ENCODE assay signal across 23 mouse cellular contexts in genomic region chr19:41857816-41858310, GRCm38 (mm10). TPM values are rescaled to one million over a fixed set of nuclear protein-coding genes. Genes with fewer than 3 reads are reported as not detected.
DNase-seq lines count a peak whose midpoint lies in the region; ATAC-seq and TF ChIP-seq lines count a peak whose summit lies in the region.
"Had no signal": no experiment of that assay in that cellular context is flagged by ENCODE, and none has a peak within 500 bp of the region (broad histone marks: within the 10 kb centered on the region; RNA-seq: fewer than 3 reads in every experiment).

No protein-coding gene starts in this region.

- ATAC-seq in kidney, embryonic 14.5 days (ENCODE audit: low FRiP score, low TSS enrichment) = peak; percentile 57; the same call in 1 of the 2 replicates
- no peak for ATAC-seq in embryonic facial prominence, embryonic 13.5 days (ENCODE audit: insufficient number of reproducible peaks, insufficient read depth, low FRiP score, low TSS enrichment, low read depth)
- ATAC-seq: activated CD4-positive, CD25-positive, alpha-beta regulatory T cell, adult 4 months; forebrain, embryonic 15.5 days; hindbrain, postnatal 0 days had no signal

- no peaks in the 10 kb centered on the region for H3K27me3 ChIP-seq in kidney, embryonic 14.5 days (ENCODE audit: control insufficient read depth, insufficient read depth, low read length)
- no peaks in the 10 kb centered on the region for H3K27me3 ChIP-seq in kidney, adult 2 months (replicated peaks; ENCODE audit: control insufficient read depth, insufficient read depth, low read length)
- H3K27me3 ChIP-seq in embryonic facial prominence, embryonic 13.5 days = no peaks in the 10 kb centered on the region
- no peaks in the 10 kb centered on the region for H3K27me3 ChIP-seq in thymus, adult 2 months (ENCODE audit: control insufficient read depth, insufficient read depth, low read length)
- H3K27me3 ChIP-seq: forebrain, embryonic 15.5 days; heart, embryonic 12.5 days; liver, embryonic 15.5 days had no signal

- no peak for TF ChIP-seq POLR2A in kidney, adult 2 months (IDR thresholded peaks at IDR 0.05; ENCODE audit: low read depth, low read length)
- no peak for TF ChIP-seq POLR2A in thymus, adult 2 months (IDR thresholded peaks at IDR 0.05; ENCODE audit: control insufficient read depth, extremely low read depth, insufficient read depth, low read length, poor library complexity)

- TF ChIP-seq CTCF in kidney, adult 2 months (conservative IDR thresholded peaks at IDR 0.05; ENCODE audit: insufficient read depth, insufficient read length, low read depth, low read length) = no peak
- TF ChIP-seq CTCF in thymus, adult 2 months (IDR thresholded peaks at IDR 0.05; ENCODE audit: borderline replicate concordance, control insufficient read depth, extremely low read depth, insufficient read depth, low read length, poor library complexity) = no peak

- peaks cover 15% of the 10 kb centered on the region; the same call in 1 of the 2 replicates for H3K36me3 ChIP-seq in kidney, embryonic 14.5 days (ENCODE audit: control insufficient read depth, insufficient read depth, low read length)
- no peaks in the 10 kb centered on the region for H3K36me3 ChIP-seq in kidney, adult 2 months (ENCODE audit: control insufficient read depth, insufficient read depth, low read length)
- peaks cover 18% of the 10 kb centered on the region for H3K36me3 ChIP-seq in embryonic facial prominence, embryonic 13.5 days
- no peaks in the 10 kb centered on the region for H3K36me3 ChIP-seq in thymus, adult 2 months (ENCODE audit: control insufficient read depth, insufficient read depth, low read length)

- H3K4me1 ChIP-seq in kidney, embryonic 14.5 days (ENCODE audit: control insufficient read depth, insufficient read depth, low read length) = 0 out of 2 replicates have a peak, but pooled peaks cover 3% of the 10 kb centered on the region
- H3K4me1 ChIP-seq in kidney, adult 2 months (ENCODE audit: control insufficient read depth, insufficient read depth, low read length) = no peaks in the 10 kb centered on the region
- H3K4me1 ChIP-seq in embryonic facial prominence, embryonic 13.5 days = peaks cover 15% of the 10 kb centered on the region
- no peaks in the 10 kb centered on the region for H3K4me1 ChIP-seq in thymus, adult 2 months (replicated peaks; ENCODE audit: control insufficient read depth, insufficient read depth, low read length)
- H3K4me1 ChIP-seq: forebrain, embryonic 15.5 days had no signal

- H3K4me2 ChIP-seq in kidney, embryonic 14.5 days (replicated peaks; ENCODE audit: low read depth, low read length) = no peak overlapping the region
- no peak overlapping the region for H3K4me2 ChIP-seq in embryonic facial prominence, embryonic 13.5 days
- H3K4me2 ChIP-seq: forebrain, embryonic 15.5 days; heart, embryonic 12.5 days; liver, embryonic 15.5 days had no signal

- 69% methylated on average over 3 of the region's 3 CpGs for WGBS in kidney, embryonic 14.5 days
- WGBS in kidney, adult 2 months = 89% methylated on average over 3 of the region's 3 CpGs
- 76% methylated on average over 3 of the region's 3 CpGs for WGBS in embryonic facial prominence, embryonic 13.5 days
- 97% methylated on average over 3 of the region's 3 CpGs for WGBS in thymus, adult 2 months

- no peak overlapping the region for H3K27ac ChIP-seq in kidney, embryonic 14.5 days (ENCODE audit: low read depth, low read length)
- H3K27ac ChIP-seq in kidney, adult 2 months (ENCODE audit: insufficient read depth, low read depth, low read length) = no peak overlapping the region
- H3K27ac ChIP-seq in embryonic facial prominence, embryonic 13.5 days = no peak overlapping the region; the same call in 1 of the 2 replicates
- H3K27ac ChIP-seq in thymus, adult 2 months (ENCODE audit: control insufficient read depth, insufficient read depth, low read length) = no peak overlapping the region
- H3K27ac ChIP-seq: forebrain, embryonic 15.5 days; hindbrain, postnatal 0 days; midbrain, embryonic 10.5 days had no signal

- DNase-seq in kidney, adult 2 months = no peak
- DNase-seq in MN1 (ENCODE audit: low spot score) = peak; percentile 60
- DNase-seq in skeletal muscle tissue, adult 2 months (ENCODE audit: low read depth, low spot score) = peak; percentile 54
- no peak for DNase-seq in thymus, adult 2 months
- no peak for DNase-seq in right cerebral cortex, adult 2 months (ENCODE audit: low spot score in 2 of 2)
- DNase-seq: adrenal gland, postnatal 36 days; cerebellum, postnatal 10 days; gastrocnemius, postnatal 25 days; heart, postnatal 36 days; kidney, postnatal 25 days; left cerebral cortex, postnatal 4 days; lung, postnatal 14 days; right cerebral cortex, adult 18-20 months; thymus, adult 18-20 months had no signal

- H3K4me3 ChIP-seq in kidney, embryonic 14.5 days (ENCODE audit: low read length) = no peak overlapping the region
- no peak overlapping the region for H3K4me3 ChIP-seq in kidney, adult 2 months (ENCODE audit: insufficient read depth, low read depth, low read length)
- no peak overlapping the region for H3K4me3 ChIP-seq in embryonic facial prominence, embryonic 13.5 days
- H3K4me3 ChIP-seq in thymus, adult 2 months (ENCODE audit: control insufficient read depth, insufficient read depth, low read length) = no peak overlapping the region
- H3K4me3 ChIP-seq: forebrain, embryonic 15.5 days; heart, embryonic 12.5 days; liver, embryonic 15.5 days; midbrain, embryonic 10.5 days; myocyte had no signal

- no peaks in the 10 kb centered on the region for H3K9me3 ChIP-seq in kidney, embryonic 14.5 days (ENCODE audit: control insufficient read depth, low read length)
- no peaks in the 10 kb centered on the region for H3K9me3 ChIP-seq in embryonic facial prominence, embryonic 13.5 days
- H3K9me3 ChIP-seq: forebrain, embryonic 15.5 days; heart, embryonic 12.5 days; liver, embryonic 15.5 days; midbrain, embryonic 10.5 days had no signal

- H3K9ac ChIP-seq in kidney, embryonic 14.5 days (ENCODE audit: low read depth, low read length) = no peak overlapping the region
- peak overlapping the region; percentile 32; the same call in 1 of the 2 replicates for H3K9ac ChIP-seq in embryonic facial prominence, embryonic 13.5 days
- H3K9ac ChIP-seq: forebrain, embryonic 15.5 days; heart, embryonic 12.5 days; liver, embryonic 15.5 days had no signal

RNA-seq across cellular contexts. Expression of gene Frat2, which starts 9.9 kb away (rescaled TPM):
- polyA plus RNA-seq in kidney, embryonic 14.5 days (2014; fragmentation: Nextera tagmentation; extraction: Ambion mirVana) = 5.4 and 7.5 TPM in 2 replicates
- polyA plus RNA-seq in kidney, adult 2 months (2012; rRNA removed) = 1.4 TPM in 2 replicates
- 4.9 and 5.3 TPM in 2 replicates for polyA plus RNA-seq in embryonic facial prominence, embryonic 13.5 days (2015; fragmentation: Nextera tagmentation; extraction: Ambion mirVana)
- 27.4 and 44.5 TPM in 2 replicates for polyA plus RNA-seq in thymus, adult 2 months (2012; rRNA removed)

RNA-seq across cellular contexts. Expression of gene Frat1, which starts 28.1 kb away (rescaled TPM):
- polyA plus RNA-seq in kidney, embryonic 14.5 days (2014; fragmentation: Nextera tagmentation; extraction: Ambion mirVana) = 5.7 and 6.6 TPM in 2 replicates
- polyA plus RNA-seq in kidney, adult 2 months (2012; rRNA removed) = 1.3 and 1.6 TPM in 2 replicates
- 6.9 and 7.4 TPM in 2 replicates for polyA plus RNA-seq in embryonic facial prominence, embryonic 13.5 days (2015; fragmentation: Nextera tagmentation; extraction: Ambion mirVana)
- polyA plus RNA-seq in thymus, adult 2 months (2012; rRNA removed) = 15.4 and 26.4 TPM in 2 replicates

RNA-seq across cellular contexts. Expression of gene Rrp12, which starts 38.1 kb away (rescaled TPM):
- polyA plus RNA-seq in kidney, embryonic 14.5 days (2014; fragmentation: Nextera tagmentation; extraction: Ambion mirVana) = 7.8 and 15.8 TPM in 2 replicates
- polyA plus RNA-seq in kidney, adult 2 months (2012; rRNA removed) = 3.6 and 4.0 TPM in 2 replicates
- 15.2 and 16.8 TPM in 2 replicates for polyA plus RNA-seq in embryonic facial prominence, embryonic 13.5 days (2015; fragmentation: Nextera tagmentation; extraction: Ambion mirVana)
- polyA plus RNA-seq in thymus, adult 2 months (2012; rRNA removed) = 9.7 and 10.9 TPM in 2 replicates

RNA-seq across cellular contexts. Expression of gene Pgam1, which starts 53.9 kb away (rescaled TPM):
- polyA plus RNA-seq in kidney, embryonic 14.5 days (2014; fragmentation: Nextera tagmentation; extraction: Ambion mirVana) = 604 and 682 TPM in 2 replicates
- polyA plus RNA-seq in kidney, adult 2 months (2012; rRNA removed) = 493 and 500 TPM in 2 replicates
- 539 and 631 TPM in 2 replicates for polyA plus RNA-seq in embryonic facial prominence, embryonic 13.5 days (2015; fragmentation: Nextera tagmentation; extraction: Ambion mirVana)
- polyA plus RNA-seq in thymus, adult 2 months (2012; rRNA removed) = 187 and 200 TPM in 2 replicates

RNA-seq across cellular contexts. Expression of gene Arhgap19, which starts 56.0 kb away (rescaled TPM):
- 23.9 and 38.1 TPM in 2 replicates for polyA plus RNA-seq in kidney, embryonic 14.5 days (2014; fragmentation: Nextera tagmentation; extraction: Ambion mirVana)
- 1.0 and 1.3 TPM in 2 replicates for polyA plus RNA-seq in kidney, adult 2 months (2012; rRNA removed)
- 22.2 and 23.2 TPM in 2 replicates for polyA plus RNA-seq in embryonic facial prominence, embryonic 13.5 days (2015; fragmentation: Nextera tagmentation; extraction: Ambion mirVana)
- 18.8 and 23.0 TPM in 2 replicates for polyA plus RNA-seq in thymus, adult 2 months (2012; rRNA removed)

Comparison
In these comparisons a context has a peak if more than half of its experiments do, and no peak if none do; other contexts are left out.
1. DNase-seq: peak in MN1 (single experiment) and skeletal muscle tissue, adult 2 months (single experiment); none in kidney, adult 2 months (single experiment), thymus, adult 2 months (single experiment) and right cerebral cortex, adult 2 months (0 of 2).